Mouse (Mus musculus) G1E (cell line): ENCODE results near the gene Tert. TPM values are rescaled to one million over a fixed set of nuclear protein-coding genes. Genes with fewer than 3 reads are reported as not detected.

Experiments used
- ATAC-seq: 2 replicates; pipeline ENCODE4 v1.8.0; 2016; ENCODE audit warnings: mild to moderate bottlenecking; ENCODE audit not compliant: insufficient number of reproducible peaks, poor library complexity, low FRiP score, severe bottlenecking; ENCODE audit errors: extremely low read depth
- DNase-seq: peaks from one replicate; pipeline ENCODE4 v3.0.0; 2012; ENCODE audit warnings: low spot score
- H3K27me3 ChIP-seq: 2 replicates; pipeline ENCODE4 v1.6.1; 2012; ENCODE audit warnings: mild to moderate bottlenecking, low read length, inconsistent platforms; ENCODE audit not compliant: insufficient read depth
- H3K36me3 ChIP-seq: replicated peaks from 2 replicates; pipeline ENCODE3; 2012; ENCODE audit warnings: mild to moderate bottlenecking, inconsistent platforms
- H3K4me1 ChIP-seq: 2 replicates; pipeline ENCODE4 v1.6.1; 2012; ENCODE audit warnings: low read depth, low read length, inconsistent platforms, mixed read lengths; ENCODE audit not compliant: insufficient read depth
- H3K4me3 ChIP-seq: 2 replicates; pipeline ENCODE4 v1.5.1; 2012; ENCODE audit warnings: low read depth, mild to moderate bottlenecking, inconsistent platforms, low read length, moderate library complexity, mixed read lengths
- H3K9me3 ChIP-seq: replicated peaks from 2 replicates; pipeline ENCODE4 v1.6.1; 2012; ENCODE audit warnings: inconsistent platforms
- CTCF ChIP-seq: IDR thresholded peaks from 2 replicates; pipeline ENCODE4 v1.5.1; 2012; ENCODE audit warnings: low read depth, low read length, inconsistent platforms, mixed read lengths
- GATA1 ChIP-seq: IDR thresholded peaks from 2 replicates; pipeline ENCODE4 v1.6.1; 2012; ENCODE audit warnings: borderline replicate concordance, low read length, inconsistent platforms, mixed read lengths
- GATA2 ChIP-seq: IDR thresholded peaks from 2 replicates; pipeline ENCODE4 v1.6.1; 2012; ENCODE audit warnings: low read depth, low read length, inconsistent platforms, borderline replicate concordance
- POLR2AphosphoS5 ChIP-seq: IDR thresholded peaks from 2 replicates; pipeline ENCODE4 v1.6.1; 2012; ENCODE audit warnings: low read depth, low read length, inconsistent platforms; ENCODE audit not compliant: insufficient replicate concordance
- TAL1 ChIP-seq: conservative IDR thresholded peaks from 2 replicates; pipeline ENCODE4 v1.6.1; 2012; ENCODE audit warnings: low read depth, low read length, inconsistent platforms, mixed read lengths
- polyA plus RNA-seq: library from polyadenylated mRNA; stranded (reverse); fragments of >175 nt; gene quantifications from 2 replicates; pipeline ENCODE4 v1.2.3, GENCODE M21; 2012
- total RNA-seq, 2 experiments: library from RNA; stranded (forward) in 1 of 2; stranded (reverse) in 1 of 2; fragments of 200-1000 nt in 1 of 2; fragments of >200 nt in 1 of 2; fragmentation: Nextera tagmentation in 1 of 2; gene quantifications; 2 replicates each; pipeline ENCODE4 v1.2.3; 2014 to 2017

The Tert gene
- total and polyA plus RNA-seq, 3 experiments: 0.11 TPM; not detected in 2

DNA sequence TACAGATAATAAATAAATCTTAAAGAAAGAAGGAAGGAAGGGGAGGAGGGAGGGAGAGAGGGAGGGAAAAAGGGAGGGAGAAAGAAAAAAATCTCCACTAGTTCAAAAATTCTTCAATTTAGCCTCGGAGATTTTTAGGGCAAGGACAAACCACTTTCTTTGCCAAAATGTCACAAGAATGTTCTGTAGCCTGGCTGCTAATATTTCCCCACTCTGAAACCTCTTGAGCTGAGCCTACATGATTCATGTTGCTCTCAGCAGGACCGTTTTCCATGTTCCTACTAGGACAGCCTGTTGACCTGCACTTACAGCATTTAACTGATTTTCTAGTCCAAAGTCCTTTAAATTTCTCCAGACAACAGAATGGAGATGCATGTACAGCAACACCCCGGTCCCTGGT is 28.3 kb downstream of the Tert start:
- H3K27me3 ChIP-seq: no peaks in the 10 kb centered on the region
- no peaks in the 10 kb centered on the region for H3K9me3 ChIP-seq
- no peak for DNase-seq
- no peaks in the 10 kb centered on the region for H3K4me1 ChIP-seq
- no peak overlapping the region for H3K4me3 ChIP-seq
- no peak for TF ChIP-seq GATA2
- TF ChIP-seq CTCF: no peak
- TF ChIP-seq POLR2AphosphoS5: no peak
- no peak for TF ChIP-seq TAL1
- no peak for TF ChIP-seq GATA1
- no peaks in the 10 kb centered on the region for H3K36me3 ChIP-seq
- no peak for ATAC-seq

DNA sequence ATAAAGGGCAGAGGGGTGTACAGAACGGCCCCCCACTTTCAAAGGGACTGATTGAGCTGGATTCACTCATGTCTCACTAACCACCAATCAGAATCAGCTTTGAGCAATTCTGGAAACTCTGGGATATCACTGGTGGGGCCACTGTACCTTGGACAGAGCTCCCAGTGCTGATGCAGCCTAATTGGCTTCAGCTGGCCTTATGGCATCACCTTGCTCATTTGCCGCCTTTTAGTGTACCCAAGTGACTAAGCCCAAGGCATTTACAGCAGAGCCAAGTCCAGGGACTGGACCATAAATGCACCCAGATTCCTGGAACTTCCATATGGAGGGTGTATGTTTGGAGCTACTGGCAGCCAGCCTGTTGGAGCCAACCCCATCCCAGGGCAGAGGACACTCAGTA is 32.2 kb downstream of the Tert start:
- ATAC-seq: no peak
- TF ChIP-seq CTCF: no peak
- no peak for TF ChIP-seq POLR2AphosphoS5
- TF ChIP-seq TAL1: no peak
- TF ChIP-seq GATA2: no peak
- no peak for TF ChIP-seq GATA1
- peaks cover 2% of the 10 kb centered on the region; the same call in 1 of the 2 replicates for H3K27me3 ChIP-seq
- no peaks in the 10 kb centered on the region for H3K36me3 ChIP-seq
- no peaks in the 10 kb centered on the region for H3K4me1 ChIP-seq
- no peak for DNase-seq
- no peak overlapping the region for H3K4me3 ChIP-seq
- no peaks in the 10 kb centered on the region for H3K9me3 ChIP-seq

DNA sequence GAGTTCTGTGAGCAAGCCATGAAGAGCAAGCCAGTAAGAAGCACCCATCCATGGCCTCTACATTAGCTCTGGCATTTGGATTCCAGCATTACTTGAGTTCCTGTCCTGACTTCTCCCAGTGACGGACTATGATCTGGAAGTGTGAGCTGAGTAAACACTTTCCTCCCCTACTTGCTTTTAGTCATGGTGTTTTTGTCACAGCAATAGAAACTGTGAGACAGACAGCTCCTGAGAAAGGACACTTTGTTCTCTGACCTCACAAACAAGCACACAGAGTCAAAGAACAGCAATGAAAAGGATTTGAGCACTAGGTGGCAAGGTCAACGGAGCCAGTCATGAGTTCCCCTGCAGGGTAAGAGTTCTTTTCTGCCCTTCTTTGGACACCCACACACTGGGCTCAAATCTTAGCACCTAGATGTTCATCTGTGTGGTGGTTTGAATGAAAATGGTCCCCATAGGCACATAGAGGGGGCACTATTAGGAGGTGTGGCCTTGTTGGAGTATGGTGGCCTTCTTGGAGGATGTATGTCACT is 33.5 kb downstream of the Tert start:
- H3K4me1 ChIP-seq: no peaks in the 10 kb centered on the region
- peaks cover 3% of the 10 kb centered on the region; the same call in 1 of the 2 replicates for H3K27me3 ChIP-seq
- no peak overlapping the region for H3K4me3 ChIP-seq
- TF ChIP-seq TAL1 (no peak), CTCF (no peak), POLR2AphosphoS5 (no peak)
- DNase-seq: no peak
- ATAC-seq: no peak
- H3K36me3 ChIP-seq: no peaks in the 10 kb centered on the region
- H3K9me3 ChIP-seq: no peaks in the 10 kb centered on the region

DNA sequence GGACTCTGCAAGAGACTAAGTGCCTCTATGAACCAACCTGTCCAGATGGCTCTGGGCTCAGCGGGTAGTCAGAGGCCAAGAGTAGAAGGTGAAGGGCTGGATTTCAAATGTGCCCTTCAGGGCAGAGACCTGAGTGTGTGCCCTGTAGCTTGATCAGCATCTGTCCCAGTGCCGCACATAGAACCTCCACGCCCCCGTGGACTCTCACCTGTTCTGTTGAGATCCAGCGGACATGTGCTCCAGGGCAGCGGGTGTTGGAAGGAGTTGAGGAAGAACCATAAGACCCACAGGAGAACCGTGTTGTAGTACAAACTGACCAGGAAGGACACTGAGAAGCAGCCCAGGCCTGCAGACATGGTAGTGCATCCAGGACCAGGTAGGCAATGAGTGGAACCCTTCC is 48.5 kb downstream of the Tert start:
- Histone ChIP-seq H3K4me3 (no peak overlapping the region), H3K27me3 (peaks cover 15% of the 10 kb centered on the region), H3K9me3 (no peaks in the 10 kb centered on the region), H3K36me3 (no peaks in the 10 kb centered on the region), H3K4me1 (no peaks in the 10 kb centered on the region)
- no peak for DNase-seq
- no peak for TF ChIP-seq GATA1
- ATAC-seq: no peak

DNA sequence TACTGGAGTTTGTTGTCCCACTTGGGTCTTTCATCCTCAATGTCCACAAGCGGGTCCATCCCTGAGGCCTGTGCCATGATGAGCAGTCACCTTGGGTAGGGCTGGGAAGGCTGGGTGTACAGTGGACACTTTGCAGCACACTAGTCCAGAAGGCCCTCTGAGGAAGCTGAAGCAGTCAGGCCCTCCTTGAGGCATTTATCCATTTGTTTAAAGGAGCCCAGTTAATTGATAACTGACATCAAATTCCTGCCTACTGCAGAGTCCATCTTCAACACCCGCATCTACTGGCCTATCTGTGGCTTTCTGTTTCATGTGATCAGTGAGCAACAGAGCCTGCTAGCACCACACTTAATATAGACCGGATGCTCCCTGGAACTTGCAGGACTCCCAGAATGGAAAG is 51.1 kb downstream of the Tert start, which contains the start of gene Slc6a18:
Slc6a18 (minus strand) TSS at position 171 of the 400 bp plus-strand sequence.
- Histone ChIP-seq H3K27me3 (peaks cover 11% of the 10 kb centered on the region), H3K4me1 (no peaks in the 10 kb centered on the region), H3K4me3 (no peak within 1 kb of the TSS), H3K36me3 (no peaks in the 10 kb centered on the region), H3K9me3 (no peaks in the 10 kb centered on the region)
- no peak for TF ChIP-seq POLR2AphosphoS5
- no peak for TF ChIP-seq GATA1
- TF ChIP-seq TAL1: no peak
- TF ChIP-seq CTCF: no peak
- TF ChIP-seq GATA2: no peak
- DNase-seq (no peak), ATAC-seq (no peak)

DNA sequence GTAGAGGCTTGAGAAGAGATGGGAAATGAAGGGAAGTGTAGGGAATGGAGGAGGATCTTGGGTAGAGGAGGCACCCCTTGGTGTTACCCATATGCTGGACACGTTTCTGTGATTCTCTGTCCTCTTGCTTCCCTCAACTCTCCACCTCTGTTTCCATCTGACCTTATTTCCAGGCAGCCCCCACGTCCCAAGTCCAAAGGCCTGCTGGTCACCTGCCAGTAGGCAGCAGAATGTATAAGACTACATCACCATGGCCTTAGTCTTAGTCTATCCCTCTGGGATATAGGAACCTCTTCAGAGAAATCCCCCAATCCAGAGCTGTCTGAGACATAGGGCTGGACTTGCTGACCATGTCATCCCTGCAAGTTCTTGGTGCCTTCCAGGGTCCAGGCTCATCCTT is 52.6 kb downstream of the Tert start:
- Histone ChIP-seq H3K36me3 (no peaks in the 10 kb centered on the region), H3K4me3 (no peak overlapping the region), H3K27me3 (peaks cover 6% of the 10 kb centered on the region), H3K9me3 (no peaks in the 10 kb centered on the region), H3K4me1 (no peaks in the 10 kb centered on the region)
- ATAC-seq: no peak
- TF ChIP-seq CTCF (no peak), GATA2 (no peak), GATA1 (no peak), POLR2AphosphoS5 (no peak), TAL1 (no peak)
- DNase-seq: no peak

DNA sequence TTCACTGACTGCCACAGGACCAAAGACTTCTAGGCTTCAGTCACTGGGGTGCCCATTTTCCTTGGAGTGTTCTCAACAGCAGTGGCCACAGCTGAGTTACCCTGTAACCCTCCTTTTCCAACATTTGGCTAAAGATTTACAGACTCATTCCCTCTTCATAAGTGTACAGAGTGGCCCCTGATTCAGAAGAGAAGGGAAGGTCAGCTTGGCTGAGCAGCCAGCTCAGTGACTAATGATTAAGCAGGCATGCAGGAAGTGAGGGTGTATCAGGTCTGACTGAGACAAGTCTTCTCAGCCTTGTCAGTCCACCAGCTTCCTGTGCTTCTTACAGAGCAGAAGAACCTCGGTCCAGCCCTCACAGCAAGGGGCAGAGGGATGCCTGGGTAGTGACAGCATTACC is 53.7 kb downstream of the Tert start:
- Histone ChIP-seq H3K27me3 (peaks cover under 1% of the 10 kb centered on the region), H3K9me3 (no peaks in the 10 kb centered on the region), H3K36me3 (no peaks in the 10 kb centered on the region), H3K4me3 (no peak overlapping the region), H3K4me1 (no peaks in the 10 kb centered on the region)
- DNase-seq (no peak), ATAC-seq (no peak)
- TF ChIP-seq POLR2AphosphoS5 (no peak), CTCF (no peak), GATA2 (no peak), TAL1 (no peak), GATA1 (no peak)
